Mouse (Mus musculus) midbrain, postnatal 0 days (tissue): ENCODE data around the gene Atf6. TPM values are rescaled to one million over a fixed set of nuclear protein-coding genes. Genes with fewer than 3 reads are reported as not detected.

ENCODE experiments used
- ATAC-seq: fragments of 200-750 bp; cut with Nextera tagmentation; 2 replicates; pipeline ENCODE4 v1.8.0; 2017; ENCODE audit warnings: moderate number of reproducible peaks, mild to moderate bottlenecking, moderate TSS enrichment, moderate library complexity; ENCODE audit not compliant: low FRiP score
- DNase-seq: peaks from one replicate; pipeline ENCODE4 v3.0.0-alpha.2; 2015; ENCODE audit warnings: low spot score
- H3K27ac ChIP-seq: fragments of 300-500 bp; sonication (generic); 2 replicates; pipeline ENCODE4 v1.5.1; 2014; ENCODE audit warnings: low read depth, mild to moderate bottlenecking, low read length, mixed read lengths
- H3K27me3 ChIP-seq: fragments of 300-500 bp; sonication (generic); 2 replicates; pipeline ENCODE4 v1.6.1; 2014; ENCODE audit warnings: low read length, control low read depth, mixed read lengths; ENCODE audit not compliant: insufficient read depth
- H3K36me3 ChIP-seq: fragments of 300-500 bp; sonication (generic); 2 replicates; pipeline ENCODE4 v1.6.1; 2014; ENCODE audit warnings: low read length, control low read depth, mixed read lengths; ENCODE audit not compliant: insufficient read depth
- H3K4me1 ChIP-seq: fragments of 300-500 bp; sonication (generic); 2 replicates; pipeline ENCODE4 v1.6.1; 2014; ENCODE audit warnings: mild to moderate bottlenecking, control low read depth, antibody characterized with exemption, low read length, mixed read lengths; ENCODE audit not compliant: insufficient read depth
- H3K4me2 ChIP-seq: fragments of 300-500 bp; sonication (generic); 2 replicates; pipeline ENCODE4 v1.6.1; 2014; ENCODE audit warnings: low read depth, mild to moderate bottlenecking, low read length, mixed read lengths; ENCODE audit not compliant: poor library complexity, severe bottlenecking
- H3K4me3 ChIP-seq: fragments of 300-500 bp; sonication (generic); 2 replicates; pipeline ENCODE4 v1.5.1; 2014; ENCODE audit warnings: low read depth, mild to moderate bottlenecking, low read length, moderate library complexity
- H3K9ac ChIP-seq: fragments of 300-500 bp; sonication (generic); replicated peaks from 2 replicates; pipeline ENCODE4 v1.6.1; 2014; ENCODE audit warnings: mild to moderate bottlenecking, low read length, moderate library complexity, mixed read lengths; ENCODE audit not compliant: poor library complexity, severe bottlenecking
- H3K9me3 ChIP-seq: fragments of 300-500 bp; sonication (generic); 2 replicates; pipeline ENCODE4 v1.6.1; 2016; ENCODE audit warnings: low read length, control low read depth
- CTCF ChIP-seq: IDR thresholded peaks from 2 replicates; pipeline ENCODE4 v1.5.1; 2016; ENCODE audit warnings: antibody characterized with exemption, mild to moderate bottlenecking
- WGBS: fragments of 180-500 bp; shearing (Covaris S2); extraction: QIAGEN DNeasy Blood & Tissue Kit; methylation state at CpG from one replicate; pipeline ENCODE4 v1.1.7; 2014; 5-methylcytosine and 5-hydroxymethylcytosine counted together
- polyA plus RNA-seq: library from polyadenylated mRNA; unstranded; fragments of >200 nt; fragmentation: Nextera tagmentation; extraction: Ambion mirVana; gene quantifications from 2 replicates; pipeline ENCODE4 v1.2.1, GENCODE M21; 2015
- total RNA-seq: library from RNA; depleted of rRNA; stranded (reverse); fragments of >200 nt; gene quantifications from 2 replicates; pipeline ENCODE4 v1.2.3, GENCODE M21; 2014

Atf6 gene
- total and polyA plus RNA-seq, 2 experiments from 2014 or later = 5.4 to 17.4 TPM

GRCm38 (mm10) chr1:170734866-170735265 is 132.7 kb downstream of the Atf6 start:
- no peaks in the 10 kb centered on the region for H3K36me3 ChIP-seq
- no peak overlapping the region for H3K4me3 ChIP-seq
- no peak for DNase-seq
- H3K27ac ChIP-seq = no peak overlapping the region
- H3K4me1 ChIP-seq = no peaks in the 10 kb centered on the region
- no peak for ATAC-seq
- no peak overlapping the region for H3K9ac ChIP-seq
- 91% methylated on average over 3 of the region's 3 CpGs for WGBS
- no peak for TF ChIP-seq CTCF
- no peaks in the 10 kb centered on the region for H3K27me3 ChIP-seq
- H3K4me2 ChIP-seq = no peak overlapping the region
- no peaks in the 10 kb centered on the region for H3K9me3 ChIP-seq

GRCm38 (mm10) chr1:170732596-170732890 is 135.0 kb downstream of the Atf6 start:
- H3K9me3 ChIP-seq = no peaks in the 10 kb centered on the region
- H3K4me2 ChIP-seq = no peak overlapping the region
- DNase-seq = no peak
- no peak overlapping the region for H3K27ac ChIP-seq
- no peak for TF ChIP-seq CTCF
- H3K36me3 ChIP-seq = no peaks in the 10 kb centered on the region
- H3K27me3 ChIP-seq = no peaks in the 10 kb centered on the region
- 98% methylated on average over 2 of the region's 2 CpGs for WGBS
- no peak overlapping the region for H3K9ac ChIP-seq
- H3K4me1 ChIP-seq = no peaks in the 10 kb centered on the region
- H3K4me3 ChIP-seq = no peak overlapping the region
- ATAC-seq = no peak

GRCm38 (mm10) chr1:170731865-170732595 is 135.5 kb downstream of the Atf6 start:
- Histone ChIP-seq H3K4me3 (no peak overlapping the region), H3K27ac (no peak overlapping the region), H3K4me1 (no peaks in the 10 kb centered on the region), H3K36me3 (no peaks in the 10 kb centered on the region), H3K9ac (no peak overlapping the region), H3K9me3 (no peaks in the 10 kb centered on the region), H3K4me2 (no peak overlapping the region), H3K27me3 (no peaks in the 10 kb centered on the region)
- ATAC-seq = no peak
- no peak for TF ChIP-seq CTCF
- 86% methylated on average over 11 of the region's 11 CpGs for WGBS
- DNase-seq = no peak

GRCm38 (mm10) chr1:170729267-170729962 is 138.2 kb downstream of the Atf6 start:
- 87% methylated on average over 8 of the region's 8 CpGs for WGBS
- no peak overlapping the region for H3K4me3 ChIP-seq

GRCm38 (mm10) chr1:170728524-170728923 is 139.0 kb downstream of the Atf6 start:
- Histone ChIP-seq H3K36me3 (no peaks in the 10 kb centered on the region), H3K9me3 (no peaks in the 10 kb centered on the region), H3K9ac (no peak overlapping the region), H3K4me3 (no peak overlapping the region), H3K27me3 (no peaks in the 10 kb centered on the region), H3K4me2 (no peak overlapping the region), H3K4me1 (no peaks in the 10 kb centered on the region), H3K27ac (no peak overlapping the region)
- ATAC-seq (no peak), DNase-seq (no peak)
- WGBS = 59% methylated on average over 6 of the region's 6 CpGs
- TF ChIP-seq CTCF = no peak

More at GRCm38 (mm10) chr1:170729267-170729962, 138.2 kb downstream of the Atf6 start:
- Histone ChIP-seq H3K4me2 (no peak overlapping the region), H3K27me3 (no peaks in the 10 kb centered on the region), H3K9ac (no peak overlapping the region), H3K4me1 (no peaks in the 10 kb centered on the region), H3K36me3 (no peaks in the 10 kb centered on the region), H3K9me3 (no peaks in the 10 kb centered on the region), H3K27ac (no peak overlapping the region)
- no peak for ATAC-seq
- DNase-seq = no peak
- no peak for TF ChIP-seq CTCF

- Histone ChIP-seq H3K9ac (no peak overlapping the region), H3K36me3 (no peaks in the 10 kb centered on the region), H3K4me3 (no peak overlapping the region), H3K9me3 (no peaks in the 10 kb centered on the region), H3K27me3 (no peaks in the 10 kb centered on the region), H3K27ac (no peak overlapping the region), H3K4me1 (no peaks in the 10 kb centered on the region), H3K4me2 (no peak overlapping the region)
- no peak for TF ChIP-seq CTCF
- ATAC-seq (no peak), DNase-seq (no peak)
- WGBS = 87% methylated on average over 5 of the region's 5 CpGs
Measured at GRCm38 (mm10) chr1:170721560-170721959, 146.0 kb downstream of the Atf6 start.
